Mouse (Mus musculus) embryonic stem cell, embryonic (primary cell): Measurements from ENCODE around the gene Xkr8.

ENCODE experiments used
- CTCF ChIA-PET, 4 experiments: fragments of 300-600 bp in 2 of 4; fragments of 350-600 bp in 2 of 4; sonication (Branson Sonifier 250); formaldehyde crosslinking; loops; one replicate each; lab custom pipeline; 2022; ENCODE audit warnings: inconsistent platforms in 2 of 4; lab: Charles Lee
- POLR2A ChIA-PET, 4 experiments: fragments of 300-600 bp in 2 of 4; fragments of 350-600 bp in 2 of 4; sonication (Branson Sonifier 250); formaldehyde crosslinking; loops; one replicate each; lab custom pipeline; 2022; ENCODE audit warnings: antibody characterized with exemption in 4 of 4, inconsistent platforms in 1 of 4; lab: Charles Lee

Gene Xkr8

DNA sequence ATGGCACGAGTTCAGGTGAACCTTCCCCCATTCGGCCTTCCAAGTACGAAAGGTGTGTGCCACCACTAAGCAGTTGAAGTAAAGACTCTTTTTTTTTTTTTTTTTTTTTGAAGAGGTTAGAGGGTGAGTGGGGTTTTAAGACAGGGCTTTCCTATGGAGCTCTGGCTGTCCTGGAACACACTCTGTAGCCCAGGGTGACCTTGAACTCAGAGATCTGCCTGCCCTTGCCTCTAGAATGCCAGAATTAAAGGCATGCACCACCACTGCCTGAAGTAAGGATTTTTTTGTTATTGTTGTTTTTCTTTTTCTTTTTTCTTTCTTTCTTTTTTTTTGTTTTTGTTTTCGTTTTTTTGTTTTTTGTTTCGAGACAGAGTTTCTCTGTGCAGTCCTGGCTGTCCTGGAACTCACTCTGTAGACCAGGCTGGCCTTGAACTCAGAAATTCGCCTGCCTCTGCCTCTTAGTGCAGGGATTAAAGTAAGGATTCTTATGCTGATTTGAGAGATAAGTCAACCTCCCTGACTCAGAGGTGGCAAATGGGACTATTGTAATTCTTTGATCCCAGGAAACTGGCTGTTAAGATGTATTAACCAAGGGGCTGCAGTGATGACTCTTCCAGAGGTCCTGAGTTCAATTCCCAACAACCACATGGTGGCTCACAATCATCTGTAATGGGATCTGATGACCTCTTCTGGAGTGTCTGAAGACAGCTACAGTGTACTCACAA, 17.1 kb upstream of the Xkr8 start:
- CTCF ChIA-PET = interaction anchor here in 3 of 4 experiments (0.6 to 0.7 kb wide), 4 partner anchors 16 to 181 kb away, joined by 3 to 7 read pairs (median 3); no protein-coding TSS in a partner anchor

GRCm38 (mm10) chr4:132748778-132749177, 16.4 kb upstream of the Xkr8 start:
- CTCF ChIA-PET = no interaction called here
- POLR2A ChIA-PET = interaction anchor here (0.6 to 19.3 kb wide), 19 partner anchors 6 to 240 kb away, joined by 3 to 244 read pairs (median 4); partner anchors contain the start of genes Ppp1r8 (in 2 of the 4), Smpdl3b (in 2 of the 4) and Sesn2 (in 1 of the 4)

More for the DNA sequence above, 17.1 kb upstream of the Xkr8 start:
- POLR2A ChIA-PET = interaction anchor here (0.6 to 4.7 kb wide), 18 partner anchors 8 to 241 kb away, joined by 3 to 178 read pairs (median 4); partner anchors contain the start of genes Ppp1r8 (in 2 of the 4), Rpa2 (in 1 of the 4), Smpdl3b (in 1 of the 4) and Xkr8 (in 1 of the 4)

DNA sequence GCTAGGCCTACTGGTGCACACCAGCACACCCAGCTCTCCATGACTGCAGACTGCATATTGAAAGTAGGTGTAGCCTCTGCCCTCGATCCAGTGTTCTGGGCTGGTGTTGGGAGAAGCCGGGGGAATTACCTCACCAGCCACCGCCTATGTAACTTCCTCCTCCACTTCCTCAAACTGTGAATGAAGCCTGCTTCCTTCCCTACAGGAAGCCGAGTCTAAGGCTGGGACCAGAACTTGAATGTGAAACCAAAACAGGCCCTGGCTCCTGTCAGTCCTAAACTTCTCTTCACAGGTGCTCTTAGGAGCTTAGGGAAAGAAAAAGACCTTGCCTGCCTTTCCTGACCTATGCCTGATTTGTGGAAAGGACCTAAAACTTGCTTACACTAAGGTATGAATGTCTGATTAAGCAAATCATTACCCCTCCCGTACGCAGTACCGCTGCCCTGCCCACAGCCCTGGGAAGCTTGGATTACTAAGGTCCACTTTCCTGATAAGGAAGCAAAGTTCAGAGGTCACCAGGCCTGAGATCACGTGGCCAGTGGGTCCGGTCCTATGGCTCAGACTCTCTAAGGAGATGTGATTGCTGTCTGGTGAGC, 15.4 kb upstream of the Xkr8 start:
- CTCF ChIA-PET = interaction anchor here in 1 of 4 experiments (0.6 to 0.8 kb wide), 2 partner anchors 77 to 326 kb away, joined by 3 to 4 read pairs; no protein-coding TSS in a partner anchor
- POLR2A ChIA-PET = interaction anchor here in 3 of 4 experiments (0.6 to 19.3 kb wide), 23 partner anchors 7 to 238 kb away, joined by 3 to 244 read pairs (median 4); partner anchors contain the start of genes Ppp1r8 (in 2 of the 3), Rpa2 (in 2 of the 3), Smpdl3b (in 2 of the 3) and Sesn2 (in 1 of the 3)

DNA sequence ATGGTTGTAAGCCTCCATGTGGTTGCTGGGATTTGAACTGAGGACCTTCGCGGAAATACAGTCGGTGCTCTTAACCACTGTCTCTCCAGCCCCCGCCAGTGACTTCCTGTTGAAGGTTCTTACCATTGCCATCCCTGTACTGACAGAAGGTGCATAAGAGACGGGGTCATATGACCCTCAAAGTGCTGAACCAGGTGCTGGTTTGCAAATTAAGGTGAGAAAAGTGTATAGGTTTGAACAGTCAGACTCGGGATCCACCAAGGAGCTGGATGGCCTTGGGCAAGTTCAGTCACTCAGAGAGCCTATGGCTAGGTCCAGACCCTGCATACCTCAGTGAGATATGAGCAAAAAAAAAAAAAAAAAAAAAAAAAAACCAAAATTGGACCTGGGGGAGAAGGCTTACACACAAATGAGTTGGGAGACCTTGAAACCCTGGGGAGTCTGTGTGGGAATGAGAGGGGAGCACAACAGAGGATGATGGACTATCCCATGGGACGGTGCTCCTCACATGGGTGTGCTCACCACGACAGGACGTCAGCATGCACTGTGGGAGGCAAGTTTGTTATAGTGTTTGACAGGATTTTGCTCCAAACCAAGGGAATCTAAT, 14.7 kb upstream of the Xkr8 start:
- POLR2A ChIA-PET = interaction anchor here (0.6 to 19.3 kb wide), 22 partner anchors 8 to 391 kb away, joined by 3 to 244 read pairs (median 4); partner anchors contain the start of genes Smpdl3b (in 2 of the 4), Ppp1r8 (in 1 of the 4) and Rpa2 (in 1 of the 4)

GRCm38 (mm10) chr4:132743992-132744911, 11.9 kb upstream of the Xkr8 start:
- ChIA-PET CTCF (interaction anchor here in 2 of 4 experiments (0.9 to 1.1 kb wide), 2 partner anchors 13 to 79 kb away, joined by 3 read pairs; partner anchors contain the start of gene Smpdl3b (in 1 of the 2)), POLR2A (interaction anchor here in 2 of 4 experiments (1.4 to 26.2 kb wide), 4 partner anchors 9 to 30 kb away, joined by 4 to 562 read pairs (median 134); partner anchors contain the start of genes Rpa2 (in 1 of the 2), Smpdl3b (in 1 of the 2) and Xkr8 (in 1 of the 2))

More for the DNA sequence above, 14.7 kb upstream of the Xkr8 start:
- CTCF ChIA-PET = interaction anchor here in 1 of 4 experiments (0.8 kb wide), 1 partner anchor 77 kb away, joined by 4 read pairs; no protein-coding TSS in a partner anchor

DNA sequence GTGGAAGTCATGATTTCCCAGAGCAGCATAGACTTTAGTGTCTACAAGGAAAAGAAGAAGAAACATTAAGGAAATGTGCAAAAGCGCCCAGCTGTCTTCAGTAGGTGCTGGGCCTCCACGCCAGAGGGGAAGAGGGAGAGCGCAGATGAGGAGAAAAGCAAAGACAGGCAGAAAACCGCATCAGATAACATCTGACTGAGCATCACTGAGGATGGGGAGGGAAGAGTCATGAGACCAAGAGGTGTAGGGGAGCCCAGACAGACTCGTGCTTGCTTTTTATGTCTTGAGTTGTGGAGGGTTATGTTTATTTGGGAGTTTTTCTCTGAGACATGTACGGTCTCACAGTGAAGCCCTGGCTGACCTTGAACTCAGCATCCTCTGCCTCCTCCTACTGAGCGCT, 9.1 kb upstream of the Xkr8 start:
- ChIA-PET CTCF (interaction anchor here in 1 of 4 experiments (0.6 kb wide), 1 partner anchor 449 kb away, joined by 3 read pairs; no protein-coding TSS in a partner anchor), POLR2A (interaction anchor here (0.6 to 26.2 kb wide), 8 partner anchors 8 to 148 kb away, joined by 3 to 562 read pairs (median 4); partner anchors contain the start of genes Rpa2 (in 3 of the 4), Smpdl3b (in 1 of the 4) and Xkr8 (in 1 of the 4))

GRCm38 (mm10) chr4:132737154-132737553, 4.8 kb upstream of the Xkr8 start:
- CTCF ChIA-PET = interaction anchor here in 1 of 4 experiments (1.2 kb wide), 1 partner anchor 31 kb away, joined by 3 read pairs; the partner anchor contains the start of gene Rpa2

DNA sequence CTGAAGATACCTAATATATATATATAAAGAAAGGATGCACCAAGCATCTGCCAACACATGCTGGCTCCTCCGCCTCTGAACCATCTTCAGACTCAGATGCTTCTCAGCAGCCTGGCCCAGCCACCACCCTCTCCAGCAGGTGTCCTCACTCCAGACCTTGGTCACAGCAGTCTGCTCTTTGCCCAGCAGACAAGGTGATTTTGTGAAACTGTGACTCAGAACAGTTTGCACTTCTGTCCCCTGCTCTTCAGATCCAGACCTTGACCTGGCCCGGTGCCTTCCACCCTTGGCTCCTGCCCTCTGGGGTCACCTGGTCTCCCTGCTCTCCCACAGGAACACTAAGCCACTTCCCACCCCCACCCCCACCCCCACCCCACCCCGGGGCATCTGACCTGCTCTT, 3.5 kb upstream of the Xkr8 start:
- POLR2A ChIA-PET = interaction anchor here (0.5 to 26.2 kb wide), 54 partner anchors 8 to 1200 kb away, joined by 3 to 562 read pairs (median 4); partner anchors contain the start of genes Ppp1r8 (in 2 of the 4), Rpa2 (in 2 of the 4), Atpif1 (in 1 of the 4) and Sesn2 (in 1 of the 4)
- CTCF ChIA-PET = interaction anchor here in 3 of 4 experiments (0.6 to 2.0 kb wide), 5 partner anchors 45 to 107 kb away, joined by 3 to 8 read pairs (median 3); no protein-coding TSS in a partner anchor

More at GRCm38 (mm10) chr4:132737154-132737553, 4.8 kb upstream of the Xkr8 start:
- POLR2A ChIA-PET = interaction anchor here in 3 of 4 experiments (0.6 to 26.2 kb wide), 31 partner anchors 9 to 981 kb away, joined by 3 to 562 read pairs (median 4); partner anchors contain the start of genes Rpa2 (in 2 of the 3), Ppp1r8 (in 1 of the 3), Rcc1 (in 1 of the 3) and Smpdl3b (in 1 of the 3)

GRCm38 (mm10) chr4:132735389-132735788, 3.0 kb upstream of the Xkr8 start:
- ChIA-PET CTCF (interaction anchor here in 3 of 4 experiments (0.6 to 2.0 kb wide), 5 partner anchors 28 to 107 kb away, joined by 3 to 7 read pairs (median 3); no protein-coding TSS in a partner anchor), POLR2A (interaction anchor here (0.5 to 26.2 kb wide), 41 partner anchors 7 to 1200 kb away, joined by 3 to 562 read pairs (median 4); partner anchors contain the start of genes Ppp1r8 (in 2 of the 4), Rpa2 (in 2 of the 4), Atpif1 (in 1 of the 4) and Smpdl3b (in 1 of the 4))

DNA sequence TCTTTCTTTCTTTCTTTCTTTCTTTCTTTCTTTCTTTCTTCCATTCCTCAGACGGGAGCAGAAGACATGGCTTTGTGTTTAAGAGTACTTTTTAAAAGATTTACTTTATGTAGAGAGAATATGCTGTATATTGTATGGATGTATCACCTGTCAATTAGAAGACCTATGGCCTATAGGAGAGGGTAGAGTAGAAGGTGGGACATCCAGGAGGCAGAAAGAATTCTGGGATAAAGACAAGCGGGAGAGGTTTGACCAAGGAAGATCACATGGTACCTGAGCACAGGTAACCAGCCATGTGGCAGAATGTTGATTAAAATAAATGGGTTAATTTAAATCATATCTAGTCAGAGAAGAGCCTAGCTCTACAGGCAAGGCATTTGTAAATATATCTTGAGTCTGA, 2.4 kb upstream of the Xkr8 start:
- CTCF ChIA-PET = interaction anchor here in 2 of 4 experiments (1.0 to 2.0 kb wide), 6 partner anchors 28 to 188 kb away, joined by 3 to 7 read pairs (median 6); partner anchors contain the start of gene Fam76a (in 1 of the 2)
- POLR2A ChIA-PET = interaction anchor here (0.6 to 26.2 kb wide), 29 partner anchors 9 to 272 kb away, joined by 3 to 562 read pairs (median 5); partner anchors contain the start of genes Rpa2 (in 2 of the 4), Smpdl3b (in 2 of the 4), Atpif1 (in 1 of the 4) and Med18 (in 1 of the 4)

DNA sequence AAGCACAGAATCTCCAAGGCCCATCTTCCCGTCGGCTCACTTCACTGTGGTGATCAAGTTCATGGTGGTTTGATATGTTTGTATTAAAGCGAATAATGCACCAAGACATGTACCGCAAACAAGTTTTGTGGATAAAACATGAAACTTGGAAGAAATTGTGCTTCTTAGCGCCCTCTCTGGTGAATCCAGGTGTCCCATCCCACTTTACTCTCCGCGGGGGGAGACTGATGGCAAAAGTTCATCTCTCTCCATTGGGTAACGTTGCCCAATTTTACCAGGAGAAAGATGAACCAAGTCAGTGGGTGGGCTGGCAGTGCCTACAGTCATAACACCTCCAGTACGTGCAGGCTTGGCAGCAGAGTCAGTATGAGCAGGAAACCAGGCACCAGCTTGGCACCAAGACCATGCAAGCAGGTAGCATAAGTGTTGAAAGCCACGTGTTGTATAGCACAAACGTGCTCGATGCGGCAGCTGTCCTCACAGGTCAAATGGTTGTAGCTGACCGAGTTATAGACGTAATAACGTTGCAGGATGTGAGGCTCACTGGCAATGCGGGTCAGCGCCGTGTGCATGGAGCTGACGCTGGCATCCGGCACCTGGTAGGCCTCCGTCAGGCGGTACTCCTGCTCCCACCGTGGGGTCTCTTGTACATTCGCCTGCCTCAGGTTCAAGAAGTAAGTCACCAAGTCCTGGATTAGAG, 875 bp upstream of the Xkr8 start:
- POLR2A ChIA-PET = interaction anchor here in 3 of 4 experiments (0.5 to 26.2 kb wide), 38 partner anchors 8 to 785 kb away, joined by 3 to 562 read pairs (median 3); partner anchors contain the start of genes Rpa2 (in 3 of the 3), Smpdl3b (in 3 of the 3), Med18 (in 1 of the 3) and Ppp1r8 (in 1 of the 3)
- CTCF ChIA-PET = interaction anchor here (0.5 to 2.9 kb wide), 13 partner anchors 17 to 765 kb away, joined by 3 to 7 read pairs (median 3); no protein-coding TSS in a partner anchor

DNA sequence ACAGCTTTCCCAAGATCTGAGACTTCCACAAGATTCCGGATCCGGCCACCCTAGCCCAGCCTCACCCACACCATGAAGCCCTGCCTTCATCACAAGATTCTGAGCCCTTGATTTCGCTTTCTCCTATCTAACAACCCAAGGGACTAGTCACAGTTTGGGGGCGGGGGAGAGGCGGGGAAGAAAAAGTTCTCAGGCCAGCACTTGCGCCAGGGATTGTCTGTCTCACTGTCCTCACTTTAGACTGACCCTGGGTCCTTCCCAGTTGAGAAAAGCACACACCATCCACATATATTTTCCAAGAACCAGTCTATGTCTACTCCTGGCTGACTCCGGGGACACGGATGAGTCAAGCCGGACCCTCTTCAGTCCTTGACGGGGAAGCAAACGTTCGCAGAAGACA, 730 bp downstream of the Xkr8 start:
- ChIA-PET POLR2A (interaction anchor here in 3 of 4 experiments (0.6 to 26.2 kb wide), 14 partner anchors 7 to 271 kb away, joined by 3 to 562 read pairs (median 4); partner anchors contain the start of genes Smpdl3b (in 2 of the 3), Rpa2 (in 1 of the 3) and Sesn2 (in 1 of the 3)), CTCF (interaction anchor here in 3 of 4 experiments (0.9 to 2.9 kb wide), 5 partner anchors 8 to 93 kb away, joined by 3 to 7 read pairs (median 3); no protein-coding TSS in a partner anchor)

DNA sequence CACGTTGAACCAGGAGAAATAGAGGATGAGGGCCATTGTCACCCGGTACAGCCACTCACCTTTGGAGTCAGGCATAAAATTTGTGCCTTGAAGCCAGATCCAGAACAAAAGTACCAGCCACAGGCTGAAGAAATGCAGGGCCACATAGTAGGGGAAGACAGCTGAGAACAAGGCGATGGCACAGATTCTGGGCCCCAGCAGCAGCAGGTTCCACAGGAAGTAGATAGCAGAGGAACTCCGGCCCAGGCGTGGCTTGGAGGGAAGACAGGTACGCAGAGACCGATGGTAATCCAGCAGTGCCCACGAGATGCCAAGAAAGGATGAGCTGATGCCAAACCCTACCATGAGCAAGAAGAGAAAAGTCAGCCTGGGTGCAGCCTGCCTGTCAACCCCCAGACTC, 4.1 kb downstream of the Xkr8 start:
- POLR2A ChIA-PET = interaction anchor here in 2 of 4 experiments (0.8 to 26.2 kb wide), 10 partner anchors 9 to 193 kb away, joined by 3 to 562 read pairs (median 4); partner anchors contain the start of genes Dnajc8 (in 1 of the 2), Rpa2 (in 1 of the 2) and Smpdl3b (in 1 of the 2)
- CTCF ChIA-PET = interaction anchor here in 1 of 4 experiments (0.7 to 1.2 kb wide), 2 partner anchors 50 to 77 kb away, joined by 3 read pairs; no protein-coding TSS in a partner anchor

GRCm38 (mm10) chr4:132718251-132718650, 14.1 kb downstream of the Xkr8 start:
- POLR2A ChIA-PET = interaction anchor here in 2 of 4 experiments (0.6 to 9.2 kb wide), 13 partner anchors 9 to 105 kb away, joined by 3 to 135 read pairs (median 4); partner anchors contain the start of genes Rpa2 (in 1 of the 2) and Xkr8 (in 1 of the 2)
- CTCF ChIA-PET = interaction anchor here in 2 of 4 experiments (0.5 to 1.2 kb wide), 2 partner anchors 105 to 135 kb away, joined by 3 read pairs; no protein-coding TSS in a partner anchor
